Mouse (Mus musculus): ENCODE data around the gene Sos2.
"Not testable (repeated sequence)": the region's sequence is repeated elsewhere in the genome, so short reads cannot be mapped to it uniquely, and the experiment has no call there.

Sos2 gene

DNA sequence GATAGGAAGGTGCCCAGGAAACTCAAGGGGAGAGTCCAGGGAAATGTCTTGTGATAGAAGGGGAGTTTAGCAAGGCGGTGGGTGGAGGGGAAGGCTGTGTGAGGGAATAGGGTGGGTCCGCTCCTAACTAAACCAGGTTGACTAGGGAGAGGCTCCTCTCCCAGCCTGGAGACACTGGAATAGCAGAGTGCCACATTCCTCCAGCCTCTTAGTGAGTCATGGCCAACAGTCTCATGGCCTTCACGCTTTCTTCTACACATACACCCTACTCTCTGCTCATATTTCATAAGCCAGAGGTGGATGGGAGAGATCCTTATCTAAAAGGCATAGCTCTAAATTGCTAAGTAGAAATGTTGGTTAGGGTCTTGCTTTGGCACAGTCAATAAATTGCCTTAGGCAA lies 111.7 kb downstream of the Sos2 start:
- DNase-seq (ENCODE audit: low read depth), result no peak

DNA sequence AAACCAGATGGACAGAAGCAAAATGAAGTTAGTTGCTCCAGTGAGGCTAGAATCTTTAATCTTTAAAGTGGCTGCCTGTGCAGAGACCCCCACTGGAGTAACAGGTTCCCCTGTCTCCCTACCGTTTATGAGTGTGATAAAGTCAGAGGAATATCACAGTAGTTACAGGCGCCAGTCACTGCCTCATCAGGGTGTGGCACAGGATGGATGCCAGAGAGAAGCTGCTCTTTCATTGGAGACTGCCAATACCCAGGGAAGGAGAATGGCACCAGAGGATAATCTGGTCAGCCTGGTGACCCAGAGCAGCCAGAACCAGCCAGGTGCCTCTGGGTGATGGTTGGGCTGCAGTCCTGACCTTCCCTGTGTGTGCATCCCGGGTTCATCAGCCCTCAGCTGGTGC lies 113.4 kb downstream of the Sos2 start:
- DNase-seq (ENCODE audit: low read depth), result no peak

DNA sequence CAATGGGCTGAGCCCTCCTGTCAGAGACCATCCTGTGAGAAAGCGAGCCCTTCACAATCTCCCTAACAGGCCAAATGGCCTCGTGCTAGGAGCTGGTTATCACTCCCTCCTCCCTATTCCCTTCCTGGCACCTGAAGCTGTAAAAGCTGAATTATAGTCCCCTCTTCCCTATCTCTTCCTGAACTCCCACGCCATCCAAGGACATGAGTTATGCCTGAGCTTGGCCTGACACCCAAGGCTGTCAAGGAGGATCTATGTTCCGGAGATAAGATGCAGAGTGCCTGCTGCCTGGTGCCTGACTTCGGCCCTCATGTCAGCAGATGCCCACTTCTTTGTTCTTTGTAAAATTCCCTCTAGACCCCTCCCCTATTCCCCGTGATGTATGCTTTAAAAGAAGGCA lies 120.6 kb downstream of the Sos2 start:
- not testable (repeated sequence) for DNase-seq (ENCODE audit: low read depth)

DNA sequence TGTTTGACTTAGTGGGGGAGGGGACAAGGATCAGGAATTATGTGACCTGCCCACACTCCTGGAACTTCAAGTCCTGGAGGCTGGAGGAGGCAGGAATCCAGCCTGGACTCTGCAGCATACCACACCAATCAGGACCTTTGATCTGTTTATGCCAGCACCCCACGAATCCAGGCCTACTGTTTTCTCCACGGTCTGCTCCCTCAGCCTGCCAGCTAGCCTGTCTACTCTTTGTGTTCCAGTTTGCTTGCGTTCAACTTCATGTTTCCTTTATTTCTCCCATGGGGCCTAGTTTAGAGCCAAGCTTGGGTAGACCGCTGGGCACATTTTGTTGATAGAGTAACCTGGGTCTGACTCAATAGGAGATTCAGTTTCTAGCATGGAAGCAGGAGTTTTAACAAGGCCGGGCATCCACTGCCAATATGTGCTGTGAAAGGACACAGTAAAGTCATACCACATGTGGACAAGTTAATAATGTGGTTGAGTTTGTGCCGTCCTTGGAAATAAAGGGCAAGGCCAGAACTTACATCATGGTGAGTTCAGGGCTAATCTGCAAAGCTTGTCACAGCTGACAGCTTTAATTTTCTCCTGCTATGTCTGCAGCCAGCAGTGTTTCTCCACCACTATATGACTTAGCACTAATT lies 125.3 kb downstream of the Sos2 start:
- no peak for DNase-seq (ENCODE audit: low read depth)

DNA sequence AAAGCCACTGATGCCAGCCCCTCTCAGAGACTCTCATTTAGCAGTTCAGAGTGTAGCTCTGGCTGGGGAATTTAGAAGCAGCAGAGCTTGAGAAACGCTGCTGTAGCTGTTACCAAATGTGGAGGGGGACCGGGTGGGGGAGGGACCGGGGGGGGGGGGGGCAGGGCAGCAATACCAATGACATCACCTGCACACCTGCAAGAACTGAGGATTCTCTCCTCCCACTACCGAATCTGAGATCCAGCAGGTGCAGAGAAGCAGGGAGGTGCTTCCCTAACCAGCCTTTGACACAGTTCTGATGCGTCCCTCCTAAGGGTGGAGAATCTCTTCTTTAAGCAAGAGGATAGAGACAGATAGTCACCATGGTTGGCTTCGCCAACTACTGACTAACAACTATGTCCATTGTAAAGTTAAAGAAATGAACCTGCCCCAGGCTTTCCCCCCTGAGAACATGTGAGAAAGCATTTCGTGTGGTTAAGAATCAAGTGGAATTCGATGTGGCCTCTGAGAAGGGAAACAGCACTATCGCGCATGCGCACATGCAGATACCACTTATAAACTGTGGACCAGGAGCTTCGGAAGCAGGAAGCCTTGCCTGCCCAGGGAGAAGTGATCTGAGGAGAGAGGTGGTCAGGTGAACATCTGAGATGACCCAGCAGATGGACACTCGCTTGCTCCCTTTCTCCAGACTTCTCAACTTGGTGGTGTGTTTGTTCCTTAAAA lies 136.0 kb downstream of the Sos2 start:
- DNase-seq (ENCODE audit: low read depth), result no peak

DNA sequence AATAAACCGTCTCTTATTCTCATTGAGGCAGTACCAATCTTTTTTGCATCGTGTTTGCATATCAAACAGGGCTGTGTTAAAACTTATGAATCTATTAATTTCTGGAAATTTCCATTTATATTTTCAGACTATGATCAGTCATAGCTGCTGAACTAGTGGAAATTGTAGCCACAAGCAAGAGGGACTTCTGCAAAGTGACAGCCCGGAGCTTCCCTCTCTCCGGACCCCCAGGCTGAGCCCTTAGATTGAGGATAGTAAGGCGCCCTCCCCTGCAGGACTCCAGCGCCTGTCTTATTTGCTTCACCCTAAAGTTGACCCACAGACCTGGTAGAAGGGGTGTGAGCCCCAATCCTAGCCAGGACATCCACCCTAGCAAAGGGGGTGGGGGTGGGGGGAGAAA lies 136.7 kb downstream of the Sos2 start:
- DNase-seq (ENCODE audit: low read depth), result no peak

DNA sequence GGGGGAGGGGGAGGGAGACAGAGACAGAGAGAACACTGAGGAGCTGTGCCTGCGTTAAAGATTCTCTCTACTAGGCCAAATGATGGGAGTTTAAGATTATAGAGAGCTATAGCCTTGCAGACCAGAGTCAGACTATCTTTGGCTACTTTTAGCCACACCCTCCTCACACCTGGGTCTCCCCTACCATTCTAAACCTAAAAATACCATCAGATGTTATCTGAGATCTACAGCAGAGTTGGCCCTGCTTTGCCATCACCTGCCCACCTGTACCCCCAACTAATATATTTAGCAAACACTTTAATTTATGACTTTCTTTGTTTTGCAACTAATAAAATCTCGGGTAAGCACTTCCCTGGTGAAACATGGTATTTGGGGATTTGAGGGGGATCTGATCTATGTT lies 137.1 kb downstream of the Sos2 start:
- no peak for DNase-seq (ENCODE audit: low read depth)

DNA sequence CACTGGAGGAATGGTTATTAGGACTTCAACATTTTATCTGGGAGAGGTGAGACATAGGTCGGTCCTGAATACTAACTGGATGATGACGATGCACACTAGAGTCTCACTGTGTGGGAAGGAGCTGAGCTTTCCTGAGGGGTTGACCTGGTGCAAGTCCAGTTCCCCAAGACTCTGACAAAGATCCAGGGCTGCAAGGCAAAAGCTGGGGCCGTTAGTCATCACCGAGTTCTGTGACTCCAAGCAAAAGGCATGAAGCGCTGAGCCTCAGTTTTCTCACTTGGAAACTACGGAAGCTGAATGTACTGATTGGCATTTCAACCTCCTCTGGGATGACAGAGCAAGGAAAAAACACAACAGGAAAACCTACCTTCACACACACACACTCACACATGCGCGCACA lies 139.3 kb downstream of the Sos2 start:
- DNase-seq (ENCODE audit: low read depth), result no peak

DNA sequence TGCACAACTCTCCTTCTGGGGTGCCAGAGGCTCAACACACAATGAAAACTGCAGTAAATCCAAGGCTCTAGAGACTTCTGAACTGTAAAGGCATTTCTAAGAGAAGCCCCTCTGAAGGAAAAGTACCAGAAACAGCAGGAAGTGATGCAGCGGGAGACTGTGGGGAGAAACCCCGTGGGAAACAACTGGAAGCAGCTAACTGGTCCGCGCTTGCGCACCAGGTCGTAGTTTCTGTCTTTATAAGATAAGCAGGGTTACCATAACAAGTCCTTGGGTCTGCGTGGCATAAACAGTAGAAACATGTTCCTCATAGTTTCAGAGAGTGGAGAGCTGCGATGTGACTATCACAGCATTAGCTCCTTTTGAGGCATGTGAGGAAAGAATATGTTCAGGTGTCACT lies 140.0 kb downstream of the Sos2 start:
- DNase-seq (ENCODE audit: low read depth), result no peak

DNA sequence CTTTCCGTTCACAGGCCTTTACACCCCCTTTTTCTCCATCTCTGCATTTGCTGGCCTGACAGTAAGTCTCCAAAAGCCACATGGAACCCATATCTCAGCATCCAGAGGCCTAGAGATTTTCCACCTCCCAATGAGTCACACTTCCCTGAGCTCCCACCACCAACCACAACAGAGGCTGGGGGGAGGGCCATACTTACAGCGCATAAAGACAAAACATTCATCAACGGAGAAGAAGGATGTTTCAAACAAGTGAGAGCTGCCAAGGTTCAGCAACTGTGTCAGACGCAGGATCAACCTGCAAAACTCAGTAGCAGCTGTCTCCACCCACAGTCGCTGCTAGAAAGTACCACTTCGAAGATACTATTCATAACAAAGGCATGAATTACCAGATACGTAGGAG lies 142.3 kb downstream of the Sos2 start:
- peak; percentile 76 for DNase-seq (ENCODE audit: low read depth)

DNA sequence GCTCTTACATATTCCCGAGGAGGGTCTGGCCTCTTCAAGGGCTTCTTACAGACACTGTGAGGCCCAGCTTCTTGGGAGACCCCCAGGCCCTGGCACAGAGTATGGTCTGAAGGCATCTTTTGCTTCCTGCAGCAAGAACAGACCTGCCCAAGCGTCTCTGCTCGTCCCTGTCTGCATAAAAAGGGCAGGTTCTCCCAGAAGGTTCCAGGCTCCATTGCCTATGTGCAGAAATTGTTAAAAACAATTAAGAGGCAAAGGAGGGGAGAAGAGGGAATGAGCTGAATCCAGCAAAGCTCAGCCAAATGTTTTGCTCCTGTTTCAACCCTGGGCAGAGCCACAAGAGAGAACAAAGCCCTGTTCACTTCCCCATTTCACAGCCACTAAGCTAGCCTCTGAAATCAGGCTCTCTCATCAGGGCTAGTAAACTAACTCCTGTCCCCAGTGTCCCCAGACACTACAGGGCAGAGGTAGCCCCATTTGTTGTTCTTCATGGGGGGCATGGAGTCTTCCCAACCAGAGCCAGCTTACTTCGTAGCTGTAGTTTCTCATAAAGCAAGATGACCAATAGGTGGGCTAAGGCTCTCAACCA lies 143.2 kb downstream of the Sos2 start:
- DNase-seq (ENCODE audit: low read depth), result no peak

DNA sequence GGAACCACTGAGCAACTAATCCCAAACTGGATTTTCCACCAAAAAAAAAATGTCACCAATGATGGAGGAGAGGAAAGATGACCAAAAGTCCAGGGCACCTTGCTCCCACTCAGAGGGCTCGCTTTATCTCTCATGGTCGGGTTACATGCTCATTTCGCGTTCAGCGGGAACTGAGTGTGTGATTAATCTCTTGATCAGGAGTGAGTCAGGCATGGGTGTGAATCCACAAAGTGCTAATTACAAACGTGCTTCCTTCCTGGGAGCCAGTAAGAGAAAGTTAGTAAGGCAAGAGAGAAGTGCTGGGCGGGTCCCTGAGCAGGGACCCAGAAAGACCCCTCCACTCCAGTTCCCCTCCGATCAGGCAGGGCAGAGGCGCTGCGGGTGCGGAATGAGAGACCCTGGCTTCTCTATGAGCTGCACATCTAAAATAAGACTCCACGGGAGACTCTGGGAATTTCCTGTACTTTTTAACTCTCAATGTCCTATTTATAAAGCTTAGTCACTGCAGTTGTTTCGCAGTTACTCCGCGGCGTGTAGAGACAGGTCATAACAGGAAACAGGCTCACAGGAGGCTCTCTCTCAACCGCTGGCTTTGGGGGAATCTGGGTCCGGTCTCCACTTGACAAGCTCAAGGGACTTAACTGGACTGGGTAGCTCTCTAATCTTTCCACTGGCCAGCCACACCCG lies 143.8 kb downstream of the Sos2 start:
- peak; percentile 81 for DNase-seq (ENCODE audit: low read depth)

DNA sequence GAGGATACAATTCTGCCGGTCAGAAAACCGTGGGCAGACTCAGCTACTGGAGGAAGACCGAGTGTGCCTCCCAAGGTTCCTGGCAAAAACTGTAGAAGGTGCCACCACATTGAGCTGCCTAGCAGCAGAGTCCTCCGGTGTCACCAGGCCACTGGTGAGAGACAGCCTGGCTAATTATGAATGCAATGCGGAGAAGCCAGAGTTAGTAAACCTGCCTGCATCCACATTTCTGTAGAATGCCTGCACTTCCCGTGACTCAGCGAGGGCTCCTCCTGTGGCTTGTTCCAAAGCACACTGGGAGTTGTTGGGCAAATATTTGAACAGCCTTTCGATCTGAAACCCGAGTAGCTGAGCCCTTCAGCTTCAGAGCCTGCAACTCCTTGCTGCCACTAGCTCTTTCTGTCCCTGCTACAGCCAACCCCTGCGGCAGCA lies 144.4 kb downstream of the Sos2 start:
- no peak for DNase-seq (ENCODE audit: low read depth)

DNA sequence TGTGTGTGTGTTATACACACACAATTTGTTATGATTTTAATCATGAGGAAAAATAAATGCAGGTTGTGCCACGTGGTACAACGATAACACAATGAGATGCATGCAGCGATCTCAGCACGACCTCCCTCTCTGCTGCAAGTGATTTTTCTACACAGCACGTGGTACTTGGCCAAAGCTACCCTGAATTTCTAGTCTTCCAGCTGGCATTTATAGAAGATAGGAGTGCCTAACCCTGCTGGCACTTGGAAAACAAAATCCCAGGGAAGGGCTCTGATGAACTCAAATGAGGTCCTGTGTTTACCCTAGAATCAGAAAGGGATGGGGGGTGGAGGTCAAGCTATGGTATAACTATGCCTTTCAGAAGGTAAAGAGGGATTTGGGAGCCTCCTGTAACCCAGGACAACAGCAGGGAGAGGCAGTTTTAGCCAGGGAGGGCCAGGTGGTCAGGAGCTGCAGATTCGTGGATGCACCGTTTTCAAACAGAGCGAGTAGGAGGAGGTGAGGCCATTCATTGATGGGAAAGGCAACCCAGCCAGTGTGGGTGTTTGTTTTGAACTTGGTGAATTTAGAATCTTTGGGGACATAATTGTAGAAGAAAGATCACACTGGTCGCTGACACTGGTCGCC lies 144.9 kb downstream of the Sos2 start:
- no peak for DNase-seq (ENCODE audit: low read depth)
